Mouse (Mus musculus) gastrocnemius, postnatal 14 days (tissue): ENCODE measurements around the gene Tbc1d1. TPM values are rescaled to one million over a fixed set of nuclear protein-coding genes. Genes with fewer than 3 reads are reported as not detected.
"Not testable (repeated sequence)": the region's sequence is repeated elsewhere in the genome, so short reads cannot be mapped to it uniquely, and the experiment has no call there.

Experiments used
- DNase-seq: peaks from one replicate; pipeline ENCODE4 v3.0.0; 2021; ENCODE audit warnings: mixed read lengths
- intact Hi-C: fragments of 180-260 bp; cut with DNase I; formaldehyde crosslinking; loops from one replicate; pipeline ENCODE4 v1.15.1; 2025; ENCODE audit warnings: low total_unique reads
- total RNA-seq, 2 experiments: library from RNA; stranded (reverse); gene quantifications; 2 replicates each; pipeline ENCODE4 v1.2.3; 2021

Gene Tbc1d1
- total RNA-seq, 2 experiments from 2014 or later, result 29.9 to 39.6 TPM

DNA sequence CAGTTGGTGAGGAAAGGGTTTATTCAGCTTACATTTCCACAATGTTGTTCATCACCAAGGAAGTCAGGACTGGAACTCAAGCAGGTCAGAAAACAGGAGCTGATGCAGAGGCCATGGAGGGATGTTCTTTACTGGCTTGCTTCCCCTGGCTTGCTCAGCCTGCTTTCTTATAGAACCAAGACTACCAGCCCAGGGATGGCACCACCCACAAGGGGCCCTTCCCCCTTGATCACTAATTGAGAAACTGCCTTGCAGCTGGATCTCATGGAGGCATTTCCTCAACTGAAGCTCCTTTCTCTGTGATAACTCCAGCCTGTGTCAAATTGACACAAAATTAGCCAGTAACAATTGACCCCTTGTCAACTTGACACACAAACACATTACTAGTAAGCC lies 204.8 kb downstream of the Tbc1d1 start:
- DNase-seq, intact Hi-C loops: not testable (repeated sequence)

- intact Hi-C loops, result no loop called here
- DNase-seq, result no peak
Observed at GRCm38 (mm10) chr5:64363859-64364406, 207.8 kb downstream of the Tbc1d1 start.

- intact Hi-C loops, result no loop called here
- DNase-seq, result peak; percentile 58
Observed at GRCm38 (mm10) chr5:64364432-64365125, 208.5 kb downstream of the Tbc1d1 start.

DNA sequence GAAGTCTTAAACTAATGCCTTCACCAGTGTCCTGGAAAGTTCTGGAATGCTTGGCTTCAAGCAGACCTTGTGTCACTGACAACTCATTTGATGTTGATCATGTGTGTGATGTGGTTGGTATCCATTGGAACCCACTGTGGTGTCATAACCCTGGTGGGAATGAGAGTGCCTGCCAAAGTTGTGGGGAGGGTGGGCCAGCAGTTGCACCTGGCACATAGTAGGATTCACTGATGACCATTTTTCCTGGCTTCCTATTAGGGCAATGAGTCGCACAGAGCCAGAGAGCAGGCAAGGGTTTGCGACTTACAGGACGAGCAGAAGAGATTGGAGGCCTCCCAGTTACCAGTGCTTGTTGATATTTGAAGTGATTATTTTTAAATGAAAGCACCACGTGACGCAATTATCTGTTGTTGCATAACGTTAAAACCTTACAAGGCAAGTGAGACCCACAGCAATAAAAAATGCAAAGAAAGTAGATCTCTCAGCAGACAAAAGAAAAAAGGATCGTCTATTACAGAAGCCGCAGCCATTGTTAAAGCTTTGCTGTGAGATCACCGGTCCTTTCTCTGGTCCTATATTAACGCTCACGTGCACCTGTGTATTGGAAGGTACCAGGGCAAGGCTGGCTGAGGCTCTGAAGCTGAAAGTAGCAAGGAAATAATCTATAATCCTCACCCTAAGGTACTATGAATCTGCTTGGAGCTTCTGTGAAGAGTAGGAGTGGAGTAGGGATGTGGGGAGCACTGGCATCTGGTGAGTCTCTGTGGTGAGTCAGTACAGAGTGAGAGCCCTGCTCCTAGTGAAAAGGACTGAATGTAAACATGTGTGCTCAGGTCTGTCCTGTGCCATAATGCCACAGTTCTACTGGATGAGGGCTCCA lies 209.3 kb downstream of the Tbc1d1 start:
- peak; percentile 22 for DNase-seq
- intact Hi-C loops, result no loop called here

DNA sequence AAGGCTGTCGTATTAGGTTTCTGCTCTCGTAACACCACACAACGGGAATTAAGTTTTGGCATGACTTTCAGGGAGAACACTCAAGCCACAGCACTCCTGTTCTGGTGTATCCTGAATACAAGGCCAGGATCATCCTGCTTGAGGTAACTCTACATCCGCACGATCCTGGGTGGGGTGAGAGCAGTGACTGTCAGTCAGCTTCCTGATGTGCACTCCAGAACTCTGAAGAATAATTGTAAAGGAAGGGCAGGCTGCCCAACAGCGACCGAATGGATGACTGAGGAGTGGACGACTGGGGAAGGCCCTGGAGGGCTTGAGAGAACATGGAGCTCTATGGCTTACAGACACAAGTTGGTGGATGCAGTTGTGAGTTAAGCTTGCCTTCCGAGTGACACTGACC lies 210.0 kb downstream of the Tbc1d1 start:
- DNase-seq, result no peak
- intact Hi-C loops, result no loop called here

DNA sequence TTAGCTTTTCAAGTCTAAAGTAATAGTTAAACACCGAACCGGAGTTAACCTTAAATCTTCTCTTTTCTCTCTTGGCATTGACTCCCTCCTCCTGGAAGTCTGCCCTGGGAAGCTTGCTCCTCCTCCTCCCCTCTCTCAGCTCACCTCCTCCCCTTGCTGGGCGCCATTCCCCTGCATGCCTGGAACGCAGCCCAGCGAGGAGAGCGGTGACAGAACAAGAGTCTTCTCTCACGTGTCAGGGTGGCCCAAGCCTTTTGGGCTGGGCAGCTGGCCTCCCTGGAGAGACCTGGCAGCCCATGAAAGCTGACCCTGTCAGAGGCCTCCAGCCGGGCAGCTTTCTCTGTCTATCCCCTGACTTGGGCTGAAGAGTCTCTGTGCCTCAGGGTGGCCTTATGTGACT lies 211.3 kb downstream of the Tbc1d1 start:
- intact Hi-C loops, result no loop called here
- DNase-seq, result peak; percentile 87

- intact Hi-C loops, result no loop called here
- no peak for DNase-seq
Observed at GRCm38 (mm10) chr5:64371331-64371831, 215.3 kb downstream of the Tbc1d1 start.

- intact Hi-C loops, result no loop called here
- no peak for DNase-seq
Observed at GRCm38 (mm10) chr5:64372292-64372961, 216.3 kb downstream of the Tbc1d1 start.

DNA sequence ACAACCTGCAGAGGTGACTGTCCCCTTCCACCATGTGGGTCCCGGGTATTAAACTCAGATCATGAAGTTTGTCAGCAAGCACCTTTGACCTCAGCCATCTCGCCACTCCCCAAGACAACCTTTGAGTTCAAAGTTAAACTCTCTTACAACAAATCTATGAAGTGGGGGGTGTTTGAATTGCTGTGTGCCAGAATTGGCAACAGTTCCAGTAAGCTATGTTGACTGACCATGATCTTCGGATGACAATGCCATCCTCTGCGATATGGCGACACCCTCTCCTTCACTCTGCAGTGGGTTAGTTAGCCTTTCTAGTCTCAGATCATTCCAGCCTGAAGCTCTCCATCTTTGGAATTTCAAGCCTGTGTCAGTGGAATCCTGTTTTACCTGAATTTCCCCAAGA lies 217.6 kb downstream of the Tbc1d1 start:
- DNase-seq, result no peak
- intact Hi-C loops, result no loop called here

- DNase-seq, result no peak
- intact Hi-C loops, result no loop called here
Observed at GRCm38 (mm10) chr5:64375851-64376250, 219.7 kb downstream of the Tbc1d1 start.

DNA sequence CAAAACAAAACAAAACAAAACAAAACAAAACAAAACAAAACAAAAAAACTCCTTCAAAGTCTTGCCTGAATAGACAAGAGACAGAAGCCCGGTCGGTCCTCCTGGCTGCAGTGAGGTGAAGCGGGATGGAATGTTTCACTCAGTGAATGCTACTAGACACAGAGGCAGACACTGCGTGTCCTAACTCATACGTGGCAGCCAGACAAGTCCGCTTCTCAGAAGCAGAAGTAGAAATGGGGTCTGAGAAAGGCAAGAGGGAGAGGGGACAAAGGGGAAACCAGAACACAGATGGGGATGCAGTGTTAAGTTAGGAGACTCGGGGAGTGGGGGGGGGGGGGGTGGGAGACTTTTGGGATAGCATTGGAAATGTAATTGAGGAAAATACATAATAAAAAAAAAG lies 220.4 kb downstream of the Tbc1d1 start:
- DNase-seq, result no peak
- intact Hi-C loops, result no loop called here

DNA sequence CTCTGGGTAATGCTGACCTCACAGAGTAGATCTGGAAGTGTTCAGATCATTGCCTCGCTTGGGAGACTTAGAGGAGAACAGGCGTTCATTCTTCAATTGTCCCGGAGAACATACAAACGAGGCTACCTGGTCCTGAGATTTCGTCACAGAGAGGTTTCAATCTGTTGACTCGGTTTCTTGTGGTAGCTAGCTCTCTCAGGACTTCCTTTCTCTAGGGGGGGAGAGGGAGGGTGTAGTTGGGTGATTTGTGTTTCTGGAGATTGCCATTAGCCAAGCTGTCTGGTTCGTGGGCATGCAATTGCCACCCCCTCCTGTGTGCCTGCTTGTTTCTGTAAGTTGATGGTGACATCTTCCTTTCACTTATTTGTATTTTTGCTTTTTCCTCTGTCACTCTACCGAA lies 221.6 kb downstream of the Tbc1d1 start:
- intact Hi-C loops, result no loop called here
- no peak for DNase-seq

DNA sequence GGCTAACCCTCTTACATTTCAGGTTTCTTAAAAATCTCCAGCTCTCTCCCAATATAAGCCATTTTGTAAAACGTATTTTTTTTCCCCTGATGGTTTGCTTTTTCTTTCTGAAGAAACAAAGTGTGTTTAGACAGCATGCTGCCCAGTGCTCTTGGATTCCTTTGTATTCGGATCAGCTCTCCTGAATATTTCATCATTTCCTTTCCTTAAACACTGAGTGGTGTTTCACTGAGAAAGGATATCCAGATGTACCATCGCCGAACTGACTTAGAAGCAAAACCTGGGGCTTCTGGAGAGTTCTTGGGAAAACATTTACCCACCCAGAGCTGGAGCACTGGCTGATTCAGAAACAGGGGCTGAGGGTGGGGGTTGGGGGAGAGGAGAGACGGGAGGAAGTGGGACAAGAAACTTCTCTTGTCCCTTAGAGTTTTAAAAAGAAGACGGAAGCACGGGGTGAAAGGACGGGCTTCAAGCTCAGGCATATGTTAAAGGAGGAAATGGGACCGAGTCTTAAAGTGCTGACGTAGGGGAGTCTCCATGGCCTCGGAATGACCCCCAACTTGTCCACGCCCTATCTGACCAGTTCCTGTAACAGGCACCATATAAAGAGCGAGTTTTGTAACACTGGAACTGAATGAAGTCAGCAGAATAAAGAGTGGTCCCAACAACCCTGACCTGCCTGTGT lies 222.6 kb downstream of the Tbc1d1 start:
- intact Hi-C loops, result no loop called here
- DNase-seq, result no peak

DNA sequence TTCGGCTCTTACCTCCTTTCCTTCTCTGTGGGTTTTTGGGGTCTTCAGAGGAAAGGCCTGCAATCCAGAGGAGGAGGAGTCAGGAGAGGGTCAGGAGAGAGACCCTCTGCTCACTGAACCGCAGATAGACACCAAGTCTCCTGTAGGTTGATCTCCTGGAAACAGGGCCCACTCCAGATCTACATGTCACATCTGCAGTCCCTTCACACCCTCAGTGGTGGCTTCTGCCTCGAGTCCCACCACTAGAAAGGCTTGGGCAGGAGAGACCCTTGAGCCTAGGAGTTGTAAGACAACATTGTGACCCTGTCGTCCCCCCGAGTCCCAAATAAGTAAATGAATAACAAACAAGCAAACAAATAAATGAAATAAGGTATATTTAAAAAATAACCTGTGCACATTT lies 223.7 kb downstream of the Tbc1d1 start:
- no peak for DNase-seq
- intact Hi-C loops, result loop anchor here (5.0 to 10.0 kb wide), 2 partner anchors 437 to 485 kb away; no protein-coding TSS in a partner anchor

- peak; percentile 57 for DNase-seq
Observed at GRCm38 (mm10) chr5:64380698-64381375, 224.7 kb downstream of the Tbc1d1 start.

DNA sequence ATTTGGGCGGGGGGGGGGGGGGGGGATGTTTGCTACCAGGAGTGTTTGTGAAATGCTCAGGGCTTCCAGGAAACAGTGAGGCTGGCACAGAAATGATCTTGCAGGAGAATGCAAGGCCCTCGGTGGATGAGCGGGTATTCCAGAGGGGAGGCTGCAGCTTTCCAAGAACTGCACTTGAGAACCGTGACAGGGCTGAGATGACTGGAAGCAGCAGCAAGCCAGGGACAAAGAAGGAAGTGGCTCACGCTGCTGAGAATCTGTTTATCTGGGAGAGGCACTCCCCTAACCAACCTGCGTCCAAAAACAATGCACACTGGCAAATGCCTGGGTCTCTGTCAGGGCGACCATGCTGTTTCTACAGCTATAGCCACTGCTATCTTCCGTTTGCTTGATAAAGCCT lies 225.4 kb downstream of the Tbc1d1 start:
- intact Hi-C loops, result loop anchor here (5.0 to 10.0 kb wide), 2 partner anchors 436 to 483 kb away; no protein-coding TSS in a partner anchor

More at GRCm38 (mm10) chr5:64380698-64381375, 224.7 kb downstream of the Tbc1d1 start:
- intact Hi-C loops, result loop anchor here (5.0 to 10.0 kb wide), 2 partner anchors 436 to 484 kb away; no protein-coding TSS in a partner anchor

GRCm38 (mm10) chr5:64382451-64383057 lies 226.4 kb downstream of the Tbc1d1 start:
- intact Hi-C loops, result loop anchor here (5.0 to 10.0 kb wide), 2 partner anchors 435 to 482 kb away; no protein-coding TSS in a partner anchor
- DNase-seq, result peak; percentile 73

More for the DNA sequence above, 225.4 kb downstream of the Tbc1d1 start:
- DNase-seq, result no peak

DNA sequence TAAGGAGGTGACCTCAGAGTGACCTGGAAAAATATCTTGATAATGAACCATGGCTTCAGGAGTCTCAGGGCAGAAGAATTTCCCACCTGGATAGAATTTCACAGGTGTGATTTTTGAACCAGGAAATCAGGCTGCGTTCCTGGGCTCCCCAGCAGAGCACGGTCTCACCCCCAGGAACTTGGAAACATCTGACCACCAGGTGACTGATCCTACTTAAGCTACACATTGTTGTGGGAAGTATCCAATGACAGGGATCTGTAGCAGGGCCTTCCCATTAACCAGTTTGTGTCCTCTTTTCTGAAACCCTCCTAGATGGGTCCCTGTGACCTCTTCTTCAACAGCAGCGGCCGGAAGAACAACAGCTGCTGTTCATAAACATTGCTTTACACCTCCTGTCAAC lies 227.1 kb downstream of the Tbc1d1 start:
- intact Hi-C loops, result loop anchor here (5.0 to 10.0 kb wide), 2 partner anchors 434 to 482 kb away; no protein-coding TSS in a partner anchor
- DNase-seq, result no peak
